Mouse (Mus musculus) layer of hippocampus, adult 2 months (tissue): ENCODE data around the gene Ndrg3. TPM values are rescaled to one million over a fixed set of nuclear protein-coding genes. Genes with fewer than 3 reads are reported as not detected.
A peak's percentile ranks its signal among the peaks of the same experiment; 100 is the strongest.
"Not testable (repeated sequence)": the region's sequence is repeated elsewhere in the genome, so short reads cannot be mapped to it uniquely, and the experiment has no call there.

Source experiments
- DNase-seq, 2 experiments: peaks; one replicate each; pipeline ENCODE4 v3.0.0; 2022; ENCODE audit warnings: low spot score in 2 of 2
- H3K27ac ChIP-seq: fragments of 200-600 bp; 2 replicates; pipeline ENCODE4 v1.8.1; 2022
- H3K4me3 ChIP-seq: fragments of 200-600 bp; 2 replicates; pipeline ENCODE4 v1.8.1; 2022; ENCODE audit warnings: mild to moderate bottlenecking
- CTCF ChIP-seq: fragments of 200-600 bp; conservative IDR thresholded peaks from 2 replicates; pipeline ENCODE4 v1.8.1; 2022; ENCODE audit warnings: antibody characterized with exemption, mild to moderate bottlenecking, moderate library complexity
- total RNA-seq, 2 experiments: library from RNA; stranded (reverse); gene quantifications; 2 replicates each; pipeline ENCODE4 v1.2.3; 2021

Ndrg3 gene
- total RNA-seq, 2 experiments from 2014 or later, result 416 to 430 TPM

GRCm38 (mm10) chr2:156924210-156924898, 67.5 kb downstream of the Ndrg3 start:
- TF ChIP-seq CTCF, result no peak
- no peak for DNase-seq
- Histone ChIP-seq H3K27ac (no peak overlapping the region), H3K4me3 (no peak overlapping the region)

- no peak overlapping the region for H3K27ac ChIP-seq
- DNase-seq, result no peak
- TF ChIP-seq CTCF, result no peak
These were observed 68.8 kb downstream of the Ndrg3 start for GRCm38 (mm10) chr2:156923057-156923456.

GRCm38 (mm10) chr2:156919796-156920195, 72.1 kb downstream of the Ndrg3 start:
- no peak for TF ChIP-seq CTCF
- DNase-seq, result no peak
- no peak overlapping the region for H3K4me3 ChIP-seq
- H3K27ac ChIP-seq, result no peak overlapping the region

More at GRCm38 (mm10) chr2:156923057-156923456, 68.8 kb downstream of the Ndrg3 start:
- H3K4me3 ChIP-seq, result no peak overlapping the region

GRCm38 (mm10) chr2:156919191-156919590, 72.7 kb downstream of the Ndrg3 start:
- not testable (repeated sequence) for H3K4me3 ChIP-seq, DNase-seq, H3K27ac ChIP-seq

GRCm38 (mm10) chr2:156918562-156918961, 73.3 kb downstream of the Ndrg3 start:
- no peak for DNase-seq
- no peak overlapping the region for H3K27ac ChIP-seq
- H3K4me3 ChIP-seq, result no peak overlapping the region
- TF ChIP-seq CTCF, result no peak

GRCm38 (mm10) chr2:156916419-156917125, 75.3 kb downstream of the Ndrg3 start:
- H3K27ac ChIP-seq, result no peak overlapping the region
- no peak for DNase-seq
- H3K4me3 ChIP-seq, result no peak overlapping the region
- no peak for TF ChIP-seq CTCF

GRCm38 (mm10) chr2:156915559-156915958, 76.3 kb downstream of the Ndrg3 start:
- no peak overlapping the region for H3K27ac ChIP-seq
- TF ChIP-seq CTCF, result no peak
- H3K4me3 ChIP-seq, result no peak overlapping the region
- DNase-seq, result no peak

- no peak for TF ChIP-seq CTCF
- DNase-seq, result no peak
These were observed 78.7 kb downstream of the Ndrg3 start for GRCm38 (mm10) chr2:156913191-156913590.

GRCm38 (mm10) chr2:156905931-156906330, 85.9 kb downstream of the Ndrg3 start:
- DNase-seq, H3K4me3 ChIP-seq: not testable (repeated sequence)
- H3K27ac ChIP-seq, result peak overlapping the region; percentile 4; the same call in 1 of the 2 replicates

More at GRCm38 (mm10) chr2:156913191-156913590, 78.7 kb downstream of the Ndrg3 start:
- H3K4me3 ChIP-seq, result no peak overlapping the region
- no peak overlapping the region for H3K27ac ChIP-seq

GRCm38 (mm10) chr2:156904976-156905717, 86.7 kb downstream of the Ndrg3 start:
- DNase-seq, result peak; percentile 66 to 76
- Histone ChIP-seq H3K4me3 (no peak overlapping the region), H3K27ac (no peak overlapping the region)

GRCm38 (mm10) chr2:156903367-156903766, 88.5 kb downstream of the Ndrg3 start:
- TF ChIP-seq CTCF, result peak; percentile 67
- no peak for DNase-seq
- Histone ChIP-seq H3K4me3 (no peak overlapping the region), H3K27ac (no peak overlapping the region)

More at GRCm38 (mm10) chr2:156904976-156905717, 86.7 kb downstream of the Ndrg3 start:
- peak; percentile 88 for TF ChIP-seq CTCF

GRCm38 (mm10) chr2:156902411-156902810, 89.4 kb downstream of the Ndrg3 start:
- not testable (repeated sequence) for H3K4me3 ChIP-seq, DNase-seq, H3K27ac ChIP-seq

GRCm38 (mm10) chr2:156901883-156902282, 90.0 kb downstream of the Ndrg3 start:
- DNase-seq, result no peak
- no peak overlapping the region for H3K4me3 ChIP-seq
- H3K27ac ChIP-seq, result no peak overlapping the region
- TF ChIP-seq CTCF, result no peak
